Mouse (Mus musculus) hindbrain, embryonic 16.5 days (tissue): ENCODE data around the gene Spry2. TPM values are rescaled to one million over a fixed set of nuclear protein-coding genes. Genes with fewer than 3 reads are reported as not detected.

Source experiments
- ATAC-seq: fragments of 200-750 bp; cut with Nextera tagmentation; 2 replicates; pipeline ENCODE4 v1.8.0; 2017; ENCODE audit warnings: moderate TSS enrichment, moderate library complexity
- H3K27ac ChIP-seq: fragments of 300-500 bp; sonication (generic); 2 replicates; pipeline ENCODE4 v1.5.1; 2014; ENCODE audit warnings: low read depth, mild to moderate bottlenecking, control low read depth, low read length, moderate library complexity
- H3K27me3 ChIP-seq: fragments of 300-500 bp; sonication (generic); replicated peaks from 2 replicates; pipeline ENCODE4 v1.6.1; 2014; ENCODE audit warnings: low read length; ENCODE audit not compliant: control insufficient read depth, insufficient read depth
- H3K36me3 ChIP-seq: fragments of 300-500 bp; sonication (generic); 2 replicates; pipeline ENCODE4 v1.6.1; 2014; ENCODE audit warnings: mild to moderate bottlenecking, low read length, moderate library complexity, mixed read lengths; ENCODE audit not compliant: control insufficient read depth, insufficient read depth
- H3K4me1 ChIP-seq: fragments of 300-500 bp; sonication (generic); 2 replicates; pipeline ENCODE4 v1.6.1; 2014; ENCODE audit warnings: low read depth, low read length; ENCODE audit not compliant: control insufficient read depth, insufficient read depth
- H3K4me2 ChIP-seq: fragments of 300-500 bp; sonication (generic); 2 replicates; pipeline ENCODE4 v1.6.1; 2014; ENCODE audit warnings: mild to moderate bottlenecking, low read length, control low read depth, moderate library complexity
- H3K4me3 ChIP-seq: fragments of 300-500 bp; sonication (generic); 2 replicates; pipeline ENCODE4 v1.5.1; 2014; ENCODE audit warnings: mild to moderate bottlenecking, low read length, control low read depth, moderate library complexity
- H3K9ac ChIP-seq: fragments of 300-500 bp; sonication (generic); 2 replicates; pipeline ENCODE4 v1.6.1; 2014; ENCODE audit warnings: low read depth, mild to moderate bottlenecking, control low read depth, low read length, moderate library complexity
- H3K9me3 ChIP-seq: fragments of 300-500 bp; sonication (generic); 2 replicates; pipeline ENCODE4 v1.6.1; 2014; ENCODE audit warnings: mild to moderate bottlenecking, low read length, moderate library complexity; ENCODE audit not compliant: control insufficient read depth
- WGBS: fragments of 180-500 bp; shearing (Covaris S2); extraction: QIAGEN DNeasy Blood & Tissue Kit; methylation state at CpG from one replicate; pipeline ENCODE4 v1.1.7; 2014; 5-methylcytosine and 5-hydroxymethylcytosine counted together
- polyA plus RNA-seq: library from polyadenylated mRNA; unstranded; fragments of >200 nt; fragmentation: Nextera tagmentation; extraction: Ambion mirVana; gene quantifications from 2 replicates; pipeline ENCODE4 v1.2.1, GENCODE M21; 2015

The Spry2 gene
- polyA plus RNA-seq: 34.1 and 35.0 TPM in 2 replicates

- H3K36me3 ChIP-seq: no peaks in the 10 kb centered on the region
- peak within 1 kb of the TSS; percentile 89 for H3K9ac ChIP-seq
- peak within 1 kb of the TSS; percentile 91 for H3K4me2 ChIP-seq
- H3K4me3 ChIP-seq: peak within 1 kb of the TSS; percentile 78
- peak within 1 kb of the TSS; percentile 99 for H3K27ac ChIP-seq
- H3K4me1 ChIP-seq: peaks cover 11% of the 10 kb centered on the region
- H3K27me3 ChIP-seq: no peaks in the 10 kb centered on the region
- peak; percentile 95 for ATAC-seq
- 0% methylated on average over 62 of the region's 89 CpGs for WGBS
- H3K9me3 ChIP-seq: no peaks in the 10 kb centered on the region
Observed at GRCm38 (mm10) chr14:105896791-105897568, at the start of gene Spry2. Gene Spry2 (minus strand): TSS chr14:105896819.

GRCm38 (mm10) chr14:105941353-105941752 lies 44.7 kb upstream of the Spry2 start:
- H3K36me3 ChIP-seq: no peaks in the 10 kb centered on the region
- no peak overlapping the region for H3K9ac ChIP-seq
- no peak overlapping the region for H3K4me2 ChIP-seq
- 79% methylated on average over 9 of the region's 9 CpGs for WGBS
- no peak overlapping the region for H3K27ac ChIP-seq
- no peaks in the 10 kb centered on the region for H3K4me1 ChIP-seq
- H3K9me3 ChIP-seq: no peaks in the 10 kb centered on the region
- ATAC-seq: no peak
- no peak overlapping the region for H3K4me3 ChIP-seq
- H3K27me3 ChIP-seq: no peaks in the 10 kb centered on the region

GRCm38 (mm10) chr14:105926726-105927125 lies 30.1 kb upstream of the Spry2 start:
- Histone ChIP-seq H3K9ac (no peak overlapping the region), H3K36me3 (no peaks in the 10 kb centered on the region), H3K4me3 (no peak overlapping the region), H3K9me3 (no peaks in the 10 kb centered on the region), H3K4me2 (no peak overlapping the region), H3K27me3 (no peaks in the 10 kb centered on the region), H3K4me1 (no peaks in the 10 kb centered on the region; the same call in 1 of the 2 replicates), H3K27ac (no peak overlapping the region)
- WGBS: 87% methylated on average over 9 of the region's 9 CpGs
- ATAC-seq: no peak

- no peak overlapping the region for H3K4me2 ChIP-seq
- H3K36me3 ChIP-seq: no peaks in the 10 kb centered on the region
- H3K27ac ChIP-seq: no peak overlapping the region
- peaks cover 4% of the 10 kb centered on the region for H3K4me1 ChIP-seq
- no peak for ATAC-seq
- WGBS: 90% methylated on average over 2 of the region's 2 CpGs
- H3K27me3 ChIP-seq: no peaks in the 10 kb centered on the region; the same call in 1 of the 2 replicates
- no peaks in the 10 kb centered on the region for H3K9me3 ChIP-seq
- no peak overlapping the region for H3K4me3 ChIP-seq
- no peak overlapping the region for H3K9ac ChIP-seq
Observed at GRCm38 (mm10) chr14:105925305-105925704, 28.7 kb upstream of the Spry2 start.

GRCm38 (mm10) chr14:105924712-105925111 lies 28.1 kb upstream of the Spry2 start:
- H3K4me2 ChIP-seq: no peak overlapping the region
- peaks cover 2% of the 10 kb centered on the region; the same call in 1 of the 2 replicates for H3K27me3 ChIP-seq
- H3K9ac ChIP-seq: no peak overlapping the region
- H3K27ac ChIP-seq: no peak overlapping the region
- H3K4me3 ChIP-seq: no peak overlapping the region
- no peaks in the 10 kb centered on the region for H3K9me3 ChIP-seq
- no peaks in the 10 kb centered on the region for H3K36me3 ChIP-seq
- 37% methylated on average over 1 of the region's 1 CpGs for WGBS
- H3K4me1 ChIP-seq: peaks cover 5% of the 10 kb centered on the region
- ATAC-seq: no peak

GRCm38 (mm10) chr14:105922874-105923273 lies 26.3 kb upstream of the Spry2 start:
- H3K27me3 ChIP-seq: peaks cover 2% of the 10 kb centered on the region; the same call in 1 of the 2 replicates
- peak overlapping the region; percentile 5; the same call in 1 of the 2 replicates for H3K4me2 ChIP-seq
- no peaks in the 10 kb centered on the region for H3K36me3 ChIP-seq
- no peaks in the 10 kb centered on the region for H3K9me3 ChIP-seq
- 8% methylated on average over 8 of the region's 8 CpGs for WGBS
- H3K4me1 ChIP-seq: peaks cover 5% of the 10 kb centered on the region
- H3K4me3 ChIP-seq: no peak overlapping the region
- no peak overlapping the region for H3K27ac ChIP-seq
- no peak overlapping the region for H3K9ac ChIP-seq
- ATAC-seq: no peak

- 16% methylated on average over 5 of the region's 5 CpGs for WGBS
- H3K4me1 ChIP-seq: peaks cover 5% of the 10 kb centered on the region
Observed at GRCm38 (mm10) chr14:105922427-105922826, 25.8 kb upstream of the Spry2 start.

GRCm38 (mm10) chr14:105921217-105921695 lies 24.6 kb upstream of the Spry2 start:
- Histone ChIP-seq H3K27ac (no peak overlapping the region), H3K4me2 (peak overlapping the region; percentile 50), H3K4me3 (no peak overlapping the region; the same call in 1 of the 2 replicates), H3K9ac (no peak overlapping the region), H3K4me1 (peaks cover 5% of the 10 kb centered on the region), H3K27me3 (peaks cover 2% of the 10 kb centered on the region; the same call in 1 of the 2 replicates), H3K36me3 (no peaks in the 10 kb centered on the region), H3K9me3 (no peaks in the 10 kb centered on the region)
- WGBS: 2% methylated on average over 8 of the region's 8 CpGs
- ATAC-seq: no peak

More at GRCm38 (mm10) chr14:105922427-105922826, 25.8 kb upstream of the Spry2 start:
- H3K9ac ChIP-seq: no peak overlapping the region
- no peak overlapping the region for H3K4me3 ChIP-seq
- no peaks in the 10 kb centered on the region for H3K36me3 ChIP-seq
- H3K27ac ChIP-seq: no peak overlapping the region
- H3K4me2 ChIP-seq: no peak overlapping the region
- ATAC-seq: no peak
- peaks cover 2% of the 10 kb centered on the region; the same call in 1 of the 2 replicates for H3K27me3 ChIP-seq
- no peaks in the 10 kb centered on the region for H3K9me3 ChIP-seq
